Mouse (Mus musculus) limb, embryonic 12.5 days (tissue): ENCODE data around the gene Sostdc1. TPM values are rescaled to one million over a fixed set of nuclear protein-coding genes. Genes with fewer than 3 reads are reported as not detected.

ENCODE experiments used
- ATAC-seq: fragments of 200-750 bp; cut with Nextera tagmentation; 2 replicates; pipeline ENCODE4 v1.8.0; 2017; ENCODE audit warnings: low read depth, moderate TSS enrichment; ENCODE audit not compliant: insufficient number of reproducible peaks, insufficient read depth, low FRiP score, low TSS enrichment
- H3K27ac ChIP-seq: fragments of 300-500 bp; sonication (generic); 2 replicates; pipeline ENCODE4 v1.5.1; 2016; ENCODE audit warnings: mild to moderate bottlenecking, moderate library complexity
- H3K27me3 ChIP-seq: fragments of 300-500 bp; sonication (generic); 2 replicates; pipeline ENCODE4 v1.6.1; 2016; ENCODE audit warnings: mild to moderate bottlenecking, moderate library complexity
- H3K36me3 ChIP-seq: fragments of 300-500 bp; sonication (generic); 2 replicates; pipeline ENCODE4 v1.6.1; 2016; ENCODE audit warnings: mild to moderate bottlenecking, moderate library complexity
- H3K4me1 ChIP-seq: fragments of 300-500 bp; sonication (generic); replicated peaks from 2 replicates; pipeline ENCODE4 v1.6.1; 2016
- H3K4me2 ChIP-seq: fragments of 300-500 bp; sonication (generic); 2 replicates; pipeline ENCODE4 v1.6.1; 2016; ENCODE audit warnings: mild to moderate bottlenecking, moderate library complexity
- H3K4me3 ChIP-seq: fragments of 300-500 bp; sonication (generic); replicated peaks from 2 replicates; pipeline ENCODE4 v1.5.1; 2016; ENCODE audit warnings: mild to moderate bottlenecking
- H3K9ac ChIP-seq: fragments of 300-500 bp; sonication (generic); replicated peaks from 2 replicates; pipeline ENCODE4 v1.6.1; 2016; ENCODE audit warnings: mild to moderate bottlenecking, moderate library complexity
- H3K9me3 ChIP-seq: fragments of 300-500 bp; sonication (generic); 2 replicates; pipeline ENCODE4 v1.6.1; 2016; ENCODE audit warnings: mild to moderate bottlenecking, moderate library complexity
- WGBS: fragments of 180-500 bp; shearing (Covaris S2); methylation state at CpG from one replicate; pipeline ENCODE4 v1.1.7; 2016; 5-methylcytosine and 5-hydroxymethylcytosine counted together
- polyA plus RNA-seq: library from polyadenylated mRNA; unstranded; fragments of >200 nt; fragmentation: Nextera tagmentation; extraction: Ambion mirVana; gene quantifications from 2 replicates; pipeline ENCODE4 v1.2.1, GENCODE M21; 2016

The Sostdc1 gene
- polyA plus RNA-seq, 1 experiment from 2014 or later = 47.6 TPM

GRCm38 (mm10) chr12:36315527-36315926 is 1.6 kb downstream of the Sostdc1 start:
- peak overlapping the region; percentile 77 for H3K4me2 ChIP-seq
- H3K27ac ChIP-seq = peak overlapping the region; percentile 46
- ATAC-seq = no peak
- peaks cover 30% of the 10 kb centered on the region for H3K4me1 ChIP-seq
- no peaks in the 10 kb centered on the region for H3K36me3 ChIP-seq
- H3K4me3 ChIP-seq = peak overlapping the region; percentile 34
- no peaks in the 10 kb centered on the region for H3K27me3 ChIP-seq
- WGBS = 39% methylated on average over 3 of the region's 3 CpGs
- 0 out of 2 replicates have a peak overlapping the region, but pooled peaks have one; percentile 31 for H3K9ac ChIP-seq
- H3K9me3 ChIP-seq = no peaks in the 10 kb centered on the region

GRCm38 (mm10) chr12:36316056-36316455 is 2.1 kb downstream of the Sostdc1 start:
- no peak overlapping the region for H3K9ac ChIP-seq
- peaks cover 30% of the 10 kb centered on the region for H3K4me1 ChIP-seq
- ATAC-seq = no peak
- no peak overlapping the region for H3K27ac ChIP-seq
- H3K36me3 ChIP-seq = no peaks in the 10 kb centered on the region
- H3K4me3 ChIP-seq = peak overlapping the region; percentile 52
- H3K27me3 ChIP-seq = no peaks in the 10 kb centered on the region
- no peaks in the 10 kb centered on the region for H3K9me3 ChIP-seq
- H3K4me2 ChIP-seq = peak overlapping the region; percentile 77
- 35% methylated on average over 3 of the region's 3 CpGs for WGBS

DNA sequence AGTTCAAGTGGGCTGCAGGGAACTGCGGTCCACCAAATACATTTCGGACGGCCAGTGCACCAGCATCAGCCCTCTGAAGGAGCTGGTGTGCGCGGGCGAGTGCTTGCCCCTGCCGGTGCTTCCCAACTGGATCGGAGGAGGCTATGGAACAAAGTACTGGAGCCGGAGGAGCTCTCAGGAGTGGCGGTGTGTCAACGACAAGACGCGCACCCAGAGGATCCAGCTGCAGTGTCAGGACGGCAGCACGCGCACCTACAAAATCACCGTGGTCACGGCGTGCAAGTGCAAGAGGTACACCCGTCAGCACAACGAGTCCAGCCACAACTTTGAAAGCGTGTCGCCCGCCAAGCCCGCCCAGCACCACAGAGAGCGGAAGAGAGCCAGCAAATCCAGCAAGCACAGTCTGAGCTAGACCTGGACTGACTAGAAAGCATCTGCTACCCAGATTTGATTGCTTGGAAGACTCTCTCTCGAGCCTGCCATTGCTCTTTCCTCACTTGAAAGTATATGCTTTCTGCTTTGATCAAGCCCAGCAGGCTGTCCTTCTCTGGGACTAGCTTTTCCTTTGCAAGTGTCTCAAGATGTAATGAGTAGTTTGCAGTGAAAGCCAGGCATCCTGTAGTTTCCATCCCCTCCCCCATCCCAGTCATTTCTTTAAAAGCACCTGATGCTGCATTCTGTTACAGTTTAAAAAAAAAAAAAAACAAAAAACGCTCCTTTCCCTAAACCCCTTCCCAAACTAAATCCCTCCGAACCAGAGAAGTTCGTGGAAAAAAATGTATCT is 3.3 kb downstream of the Sostdc1 start:
- ATAC-seq = peak; percentile 74; the same call in 1 of the 2 replicates
- 2% methylated on average over 30 of the region's 30 CpGs for WGBS
- H3K4me2 ChIP-seq = peak overlapping the region; percentile 77

GRCm38 (mm10) chr12:36317820-36318135 is 3.8 kb downstream of the Sostdc1 start:
- Histone ChIP-seq H3K4me1 (peaks cover 30% of the 10 kb centered on the region), H3K4me2 (peak overlapping the region; percentile 77), H3K4me3 (peak overlapping the region; percentile 52), H3K27ac (peak overlapping the region; percentile 91; the same call in 1 of the 2 replicates), H3K36me3 (no peaks in the 10 kb centered on the region), H3K9me3 (no peaks in the 10 kb centered on the region), H3K27me3 (no peaks in the 10 kb centered on the region), H3K9ac (no peak overlapping the region)
- 4% methylated on average over 3 of the region's 3 CpGs for WGBS
- no peak for ATAC-seq

More for the DNA sequence above, 3.3 kb downstream of the Sostdc1 start:
- no peaks in the 10 kb centered on the region for H3K36me3 ChIP-seq
- peak overlapping the region; percentile 91 for H3K27ac ChIP-seq
- H3K27me3 ChIP-seq = no peaks in the 10 kb centered on the region
- peaks cover 30% of the 10 kb centered on the region for H3K4me1 ChIP-seq
- H3K4me3 ChIP-seq = peak overlapping the region; percentile 52
- no peaks in the 10 kb centered on the region for H3K9me3 ChIP-seq
- peak overlapping the region; percentile 70 for H3K9ac ChIP-seq

GRCm38 (mm10) chr12:36326101-36326521 is 12.2 kb downstream of the Sostdc1 start:
- Histone ChIP-seq H3K4me1 (no peaks in the 10 kb centered on the region), H3K9ac (no peak overlapping the region), H3K4me3 (no peak overlapping the region), H3K9me3 (no peaks in the 10 kb centered on the region), H3K27ac (no peak overlapping the region), H3K36me3 (no peaks in the 10 kb centered on the region), H3K27me3 (no peaks in the 10 kb centered on the region), H3K4me2 (no peak overlapping the region)
- 88% methylated on average over 4 of the region's 4 CpGs for WGBS
- ATAC-seq = no peak

- no peaks in the 10 kb centered on the region for H3K9me3 ChIP-seq
- H3K36me3 ChIP-seq = no peaks in the 10 kb centered on the region
- H3K27ac ChIP-seq = no peak overlapping the region
- no peak overlapping the region for H3K4me3 ChIP-seq
- H3K4me2 ChIP-seq = no peak overlapping the region
- H3K9ac ChIP-seq = no peak overlapping the region; the same call in 1 of the 2 replicates
- ATAC-seq = no peak
- H3K4me1 ChIP-seq = no peaks in the 10 kb centered on the region
- WGBS = 76% methylated on average over 1 of the region's 1 CpGs
- H3K27me3 ChIP-seq = no peaks in the 10 kb centered on the region
Measured at GRCm38 (mm10) chr12:36332676-36333075, 18.7 kb downstream of the Sostdc1 start.

- Histone ChIP-seq H3K9me3 (no peaks in the 10 kb centered on the region), H3K36me3 (no peaks in the 10 kb centered on the region), H3K9ac (no peak overlapping the region), H3K4me3 (no peak overlapping the region), H3K27ac (no peak overlapping the region), H3K4me2 (no peak overlapping the region), H3K27me3 (no peaks in the 10 kb centered on the region), H3K4me1 (no peaks in the 10 kb centered on the region)
- 61% methylated on average over 9 of the region's 9 CpGs for WGBS
- ATAC-seq = no peak
Measured at GRCm38 (mm10) chr12:36333837-36334281, 19.9 kb downstream of the Sostdc1 start.

DNA sequence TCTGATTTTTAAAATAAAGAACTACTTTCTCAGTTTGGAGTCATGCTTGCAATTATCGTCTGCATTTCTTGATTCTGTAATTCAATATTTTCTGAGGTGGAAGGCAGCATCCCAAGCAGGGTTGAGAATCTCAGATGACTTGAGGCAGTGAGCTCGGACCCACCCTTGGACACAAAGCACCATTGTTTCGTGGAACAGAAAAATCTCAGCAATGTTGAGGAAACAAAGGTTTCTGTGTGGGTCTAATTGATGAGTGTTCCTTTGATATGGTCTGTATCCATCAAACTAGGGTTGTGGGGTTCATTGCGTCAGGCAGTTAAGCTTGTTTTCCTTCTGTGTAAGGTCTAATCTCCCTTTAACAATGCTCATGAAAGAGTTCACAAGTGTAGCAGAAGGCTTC is 30.2 kb downstream of the Sostdc1 start:
- 84% methylated on average over 4 of the region's 4 CpGs for WGBS
- H3K27me3 ChIP-seq = no peaks in the 10 kb centered on the region
- no peak for ATAC-seq

DNA sequence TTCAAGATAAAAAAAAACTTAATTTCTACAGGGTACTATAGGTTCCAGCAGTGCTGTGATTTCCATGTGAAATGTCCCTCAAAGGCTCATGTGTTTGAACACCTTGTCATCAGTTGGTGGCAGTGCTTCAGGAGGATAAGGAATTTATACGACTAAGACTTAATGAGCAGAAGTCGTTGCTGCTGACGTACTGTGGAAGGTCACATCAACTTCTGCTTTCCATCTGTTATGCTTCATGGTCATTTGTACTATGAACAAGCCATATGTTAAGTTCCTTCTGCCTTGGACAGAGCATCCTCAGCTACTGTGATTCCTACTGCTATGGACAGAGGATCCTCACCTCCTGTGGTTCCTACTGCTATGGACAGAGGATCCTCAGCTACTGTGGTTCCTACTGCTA is 46.1 kb downstream of the Sostdc1 start:
- no peaks in the 10 kb centered on the region for H3K36me3 ChIP-seq
- H3K27me3 ChIP-seq = no peaks in the 10 kb centered on the region
- peaks cover 3% of the 10 kb centered on the region; the same call in 1 of the 2 replicates for H3K9me3 ChIP-seq
- WGBS = 68% methylated on average over 3 of the region's 3 CpGs
- no peak overlapping the region for H3K4me2 ChIP-seq
- no peak overlapping the region for H3K9ac ChIP-seq
- no peak overlapping the region for H3K27ac ChIP-seq
- no peak overlapping the region for H3K4me3 ChIP-seq
- no peak for ATAC-seq
- H3K4me1 ChIP-seq = no peaks in the 10 kb centered on the region

More for the DNA sequence above, 30.2 kb downstream of the Sostdc1 start:
- H3K4me1 ChIP-seq = no peaks in the 10 kb centered on the region
- no peak overlapping the region for H3K4me3 ChIP-seq
- H3K27ac ChIP-seq = no peak overlapping the region
- no peak overlapping the region for H3K4me2 ChIP-seq
- H3K9ac ChIP-seq = no peak overlapping the region
- no peaks in the 10 kb centered on the region for H3K9me3 ChIP-seq
- no peaks in the 10 kb centered on the region for H3K36me3 ChIP-seq

DNA sequence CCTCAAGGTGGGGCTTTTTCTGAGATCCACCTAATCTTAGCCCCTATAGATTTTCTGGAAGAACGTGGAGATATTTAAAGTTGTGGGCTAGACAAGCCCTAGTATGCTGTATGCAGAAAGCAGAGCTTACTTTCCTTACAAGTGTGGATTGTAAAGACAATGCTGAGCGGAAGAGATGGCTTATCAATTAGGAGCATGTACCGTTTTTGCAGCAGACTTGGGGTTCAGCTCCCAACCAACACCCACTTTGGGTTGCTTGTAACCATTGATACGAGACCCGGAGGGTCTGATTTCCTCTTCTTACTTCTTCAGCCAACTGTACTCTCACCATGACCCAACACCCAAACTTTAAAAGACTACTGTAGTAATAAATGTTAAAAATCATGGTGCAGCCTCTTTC is 46.8 kb downstream of the Sostdc1 start:
- Histone ChIP-seq H3K9me3 (peaks cover 3% of the 10 kb centered on the region; the same call in 1 of the 2 replicates), H3K9ac (no peak overlapping the region), H3K4me2 (no peak overlapping the region), H3K4me1 (no peaks in the 10 kb centered on the region), H3K4me3 (no peak overlapping the region), H3K36me3 (no peaks in the 10 kb centered on the region), H3K27ac (no peak overlapping the region), H3K27me3 (no peaks in the 10 kb centered on the region)
- 92% methylated on average over 5 of the region's 5 CpGs for WGBS
- no peak for ATAC-seq

- Histone ChIP-seq H3K9ac (no peak overlapping the region), H3K9me3 (peaks cover 3% of the 10 kb centered on the region; the same call in 1 of the 2 replicates), H3K4me1 (no peaks in the 10 kb centered on the region), H3K36me3 (no peaks in the 10 kb centered on the region), H3K4me2 (no peak overlapping the region), H3K27ac (no peak overlapping the region), H3K27me3 (no peaks in the 10 kb centered on the region), H3K4me3 (no peak overlapping the region)
- no peak for ATAC-seq
- WGBS = 91% methylated on average over 4 of the region's 4 CpGs
Measured at GRCm38 (mm10) chr12:36364013-36364412, 50.1 kb downstream of the Sostdc1 start.
